Mouse (Mus musculus): Measurements from ENCODE around the gene Sdhaf1.

GRCm38 (mm10) chr7:30321539-30322284 is 2.0 kb downstream of the Sdhaf1 start, which contains the start of gene E130208F15Rik:
- TF ChIP-seq CTCF (IDR thresholded peaks at IDR 0.05; ENCODE audit: low read depth) (no peak), EP300 (IDR thresholded peaks at IDR 0.05; ENCODE audit: low read depth) (no peak)
